Mouse (Mus musculus) ES-E14 (cell line): ENCODE data around the gene Ulk4.

Experiments used
- CHD2 ChIP-seq: IDR thresholded peaks from 2 replicates; pipeline ENCODE4 v1.6.1; 2014; ENCODE audit warnings: mild to moderate bottlenecking, low read depth, low read length, inconsistent platforms
- HCFC1 ChIP-seq: IDR thresholded peaks from 2 replicates; pipeline ENCODE4 v1.6.1; 2012; ENCODE audit warnings: low read length, inconsistent platforms, borderline replicate concordance; ENCODE audit not compliant: insufficient read depth
- MAFK ChIP-seq: IDR thresholded peaks from 2 replicates; pipeline ENCODE4 v1.6.1; 2014; ENCODE audit warnings: mild to moderate bottlenecking, low read depth, low read length, inconsistent platforms; ENCODE audit not compliant: insufficient read depth
- ZC3H11A ChIP-seq: IDR thresholded peaks from 2 replicates; pipeline ENCODE4 v1.6.1; 2012; ENCODE audit warnings: low read depth, mild to moderate bottlenecking, inconsistent platforms, low read length, borderline replicate concordance

- no peak for TF ChIP-seq MAFK
- TF ChIP-seq CHD2: no peak
- no peak for TF ChIP-seq HCFC1
- no peak for TF ChIP-seq ZC3H11A
Observed at GRCm38 (mm10) chr9:121241806-121242205, 35.2 kb downstream of the Ulk4 start.
